Mouse (Mus musculus) liver, embryonic 15.5 days (tissue): Measurements from ENCODE around the gene Prcd. TPM values are rescaled to one million over a fixed set of nuclear protein-coding genes. Genes with fewer than 3 reads are reported as not detected.

ENCODE experiments used
- ATAC-seq: fragments of 200-750 bp; cut with Nextera tagmentation; 2 replicates; pipeline ENCODE4 v1.8.0; 2017; ENCODE audit warnings: moderate number of reproducible peaks, mild to moderate bottlenecking, moderate library complexity; ENCODE audit not compliant: insufficient read depth
- H3K27ac ChIP-seq: fragments of 300-500 bp; sonication (generic); replicated peaks from 2 replicates; pipeline ENCODE4 v1.5.1; 2015; ENCODE audit warnings: mild to moderate bottlenecking, inconsistent platforms
- H3K27me3 ChIP-seq: fragments of 300-500 bp; sonication (generic); 2 replicates; pipeline ENCODE4 v1.6.1; 2015; ENCODE audit warnings: mild to moderate bottlenecking, inconsistent platforms
- H3K36me3 ChIP-seq: fragments of 300-500 bp; sonication (generic); replicated peaks from 2 replicates; pipeline ENCODE4 v1.6.1; 2015; ENCODE audit warnings: moderate library complexity, mild to moderate bottlenecking, inconsistent platforms
- H3K4me1 ChIP-seq: fragments of 300-500 bp; sonication (generic); replicated peaks from 2 replicates; pipeline ENCODE4 v1.6.1; 2015; ENCODE audit warnings: inconsistent platforms
- H3K4me2 ChIP-seq: fragments of 300-500 bp; sonication (generic); 2 replicates; pipeline ENCODE4 v1.6.1; 2015; ENCODE audit warnings: moderate library complexity, mild to moderate bottlenecking, inconsistent platforms
- H3K4me3 ChIP-seq: fragments of 300-500 bp; sonication (generic); replicated peaks from 2 replicates; pipeline ENCODE4 v1.5.1; 2015; ENCODE audit warnings: mild to moderate bottlenecking, inconsistent platforms
- H3K9ac ChIP-seq: fragments of 300-500 bp; sonication (generic); 2 replicates; pipeline ENCODE4 v1.6.1; 2015; ENCODE audit warnings: moderate library complexity, mild to moderate bottlenecking, inconsistent platforms
- H3K9me3 ChIP-seq: fragments of 300-500 bp; sonication (generic); replicated peaks from 2 replicates; pipeline ENCODE4 v1.6.1; 2016; ENCODE audit warnings: inconsistent platforms
- WGBS: fragments of 180-500 bp; shearing (Covaris S2); methylation state at CpG from one replicate; pipeline ENCODE4 v1.1.7; 2015; ENCODE audit warnings: mixed read lengths; ENCODE audit not compliant: insufficient replicate concordance; 5-methylcytosine and 5-hydroxymethylcytosine counted together
- polyA plus RNA-seq: library from polyadenylated mRNA; unstranded; fragments of >200 nt; fragmentation: Nextera tagmentation; extraction: Ambion mirVana; gene quantifications from 2 replicates; pipeline ENCODE4 v1.2.1, GENCODE M21; 2015

Gene Prcd
- polyA plus RNA-seq, 1 experiment from 2014 or later, result 0.29 TPM

DNA sequence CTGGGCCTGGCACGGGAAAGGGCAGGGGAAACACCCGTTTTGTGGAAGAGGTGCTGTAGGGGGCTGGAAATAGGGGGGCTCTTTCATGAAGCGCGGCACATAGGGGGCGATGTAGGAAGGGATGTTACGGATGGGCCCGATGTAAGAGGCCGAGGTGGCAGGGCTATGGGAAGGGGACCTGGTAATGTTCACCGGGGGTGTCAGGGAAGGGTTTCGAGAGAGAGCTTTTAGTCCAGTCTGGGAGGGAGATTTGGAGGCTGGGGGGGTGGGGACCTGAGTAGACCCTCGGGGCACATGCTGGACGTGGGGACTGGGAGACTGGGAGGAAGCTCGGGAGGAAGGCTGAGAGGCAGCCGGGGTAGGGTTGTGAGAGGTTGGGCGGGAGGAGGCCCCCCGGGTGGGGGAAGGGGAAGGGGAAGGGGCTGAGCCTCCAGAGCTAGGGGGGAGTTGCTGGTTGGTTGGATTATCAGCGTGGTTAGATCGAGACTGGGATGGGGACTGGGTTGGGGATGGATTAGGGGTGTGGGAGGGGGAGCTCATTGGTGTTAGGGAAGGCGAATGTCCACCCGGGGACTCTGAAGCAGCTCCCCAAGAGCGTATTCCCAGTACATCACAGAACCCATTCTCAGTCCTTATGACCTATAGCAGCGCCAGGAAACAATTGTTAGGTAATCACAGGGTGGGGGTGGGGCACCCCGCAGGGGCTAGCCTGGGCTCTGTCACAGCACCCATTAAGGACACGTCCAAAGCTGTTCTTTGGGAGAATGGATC, 27.2 kb downstream of the Prcd start:
- WGBS, result 72% methylated on average over 24 of the region's 24 CpGs
- peaks cover 22% of the 10 kb centered on the region for H3K4me1 ChIP-seq
- no peak overlapping the region for H3K4me3 ChIP-seq
- H3K27me3 ChIP-seq, result no peaks in the 10 kb centered on the region
- peaks cover 37% of the 10 kb centered on the region for H3K36me3 ChIP-seq
- no peak overlapping the region for H3K4me2 ChIP-seq
- H3K27ac ChIP-seq, result no peak overlapping the region
- no peak for ATAC-seq
- H3K9ac ChIP-seq, result no peak overlapping the region
- H3K9me3 ChIP-seq, result no peaks in the 10 kb centered on the region

- H3K27me3 ChIP-seq, result no peaks in the 10 kb centered on the region
- H3K9ac ChIP-seq, result no peak overlapping the region
- ATAC-seq, result no peak
- peaks cover 31% of the 10 kb centered on the region for H3K36me3 ChIP-seq
- H3K4me3 ChIP-seq, result no peak overlapping the region
- WGBS, result 58% methylated on average over 4 of the region's 4 CpGs
- H3K27ac ChIP-seq, result no peak overlapping the region
- H3K9me3 ChIP-seq, result no peaks in the 10 kb centered on the region
- H3K4me2 ChIP-seq, result no peak overlapping the region
- H3K4me1 ChIP-seq, result peaks cover 17% of the 10 kb centered on the region
These were observed 27.8 kb downstream of the Prcd start for GRCm38 (mm10) chr11:116681147-116681546.

GRCm38 (mm10) chr11:116682501-116683144, 29.3 kb downstream of the Prcd start:
- Histone ChIP-seq H3K4me3 (no peak overlapping the region), H3K27me3 (no peaks in the 10 kb centered on the region), H3K4me1 (peaks cover 15% of the 10 kb centered on the region; the same call in 1 of the 2 replicates), H3K36me3 (peaks cover 18% of the 10 kb centered on the region), H3K9me3 (no peaks in the 10 kb centered on the region), H3K27ac (no peak overlapping the region), H3K4me2 (no peak overlapping the region), H3K9ac (no peak overlapping the region)
- ATAC-seq, result 0 out of 2 replicates have a peak, but pooled peaks have one; percentile 5
- 70% methylated on average over 14 of the region's 14 CpGs for WGBS

GRCm38 (mm10) chr11:116683777-116684176, 30.4 kb downstream of the Prcd start:
- peaks cover 15% of the 10 kb centered on the region; the same call in 1 of the 2 replicates for H3K4me1 ChIP-seq
- no peak for ATAC-seq
- H3K9me3 ChIP-seq, result no peaks in the 10 kb centered on the region
- no peak overlapping the region for H3K27ac ChIP-seq
- WGBS, result 60% methylated on average over 4 of the region's 4 CpGs
- H3K27me3 ChIP-seq, result no peaks in the 10 kb centered on the region
- no peak overlapping the region for H3K4me3 ChIP-seq
- H3K36me3 ChIP-seq, result 0 out of 2 replicates have a peak, but pooled peaks cover 12% of the 10 kb centered on the region
- no peak overlapping the region for H3K4me2 ChIP-seq
- no peak overlapping the region for H3K9ac ChIP-seq

DNA sequence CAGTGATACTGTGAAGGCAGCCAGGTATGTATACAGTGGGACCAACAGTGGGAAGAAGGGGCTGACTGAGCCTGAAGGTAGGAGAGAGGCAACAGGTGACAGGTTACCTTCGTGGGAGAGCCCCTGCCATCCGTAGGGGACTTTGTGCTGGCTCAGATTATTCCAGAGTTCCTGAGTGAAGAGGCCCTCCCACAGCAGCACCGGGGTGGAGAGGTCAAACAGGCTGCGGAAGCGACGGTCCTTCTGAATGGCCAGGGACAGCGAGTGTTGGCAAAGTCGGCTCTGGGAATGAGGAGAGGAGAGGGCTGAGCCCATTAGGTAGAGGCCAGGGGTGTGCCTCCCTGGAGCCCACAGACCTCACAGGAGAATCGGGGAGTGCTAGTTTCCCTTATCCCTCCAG, 32.4 kb downstream of the Prcd start:
- Histone ChIP-seq H3K4me2 (no peak overlapping the region), H3K4me3 (no peak overlapping the region), H3K4me1 (peaks cover 15% of the 10 kb centered on the region; the same call in 1 of the 2 replicates), H3K9me3 (no peaks in the 10 kb centered on the region), H3K36me3 (0 out of 2 replicates have a peak, but pooled peaks cover 5% of the 10 kb centered on the region), H3K9ac (no peak overlapping the region), H3K27ac (no peak overlapping the region), H3K27me3 (no peaks in the 10 kb centered on the region)
- no peak for ATAC-seq
- WGBS, result 72% methylated on average over 9 of the region's 9 CpGs

GRCm38 (mm10) chr11:116687897-116688296, 34.6 kb downstream of the Prcd start:
- H3K4me3 ChIP-seq, result no peak overlapping the region
- no peak overlapping the region for H3K4me2 ChIP-seq
- no peak for ATAC-seq

GRCm38 (mm10) chr11:116689622-116690021, 36.3 kb downstream of the Prcd start:
- Histone ChIP-seq H3K9me3 (no peaks in the 10 kb centered on the region), H3K4me3 (no peak overlapping the region), H3K9ac (no peak overlapping the region), H3K36me3 (no peaks in the 10 kb centered on the region), H3K27ac (no peak overlapping the region), H3K27me3 (peaks cover 21% of the 10 kb centered on the region), H3K4me2 (no peak overlapping the region), H3K4me1 (peaks cover 6% of the 10 kb centered on the region)
- no peak for ATAC-seq
- WGBS, result 87% methylated on average over 10 of the region's 10 CpGs

More at GRCm38 (mm10) chr11:116687897-116688296, 34.6 kb downstream of the Prcd start:
- Histone ChIP-seq H3K27me3 (peaks cover 6% of the 10 kb centered on the region), H3K36me3 (0 out of 2 replicates have a peak, but pooled peaks cover 5% of the 10 kb centered on the region), H3K27ac (no peak overlapping the region), H3K9me3 (no peaks in the 10 kb centered on the region), H3K9ac (no peak overlapping the region), H3K4me1 (peaks cover 4% of the 10 kb centered on the region; the same call in 1 of the 2 replicates)
- WGBS, result 63% methylated on average over 8 of the region's 8 CpGs

- no peak for ATAC-seq
- no peak overlapping the region for H3K4me2 ChIP-seq
- no peaks in the 10 kb centered on the region for H3K36me3 ChIP-seq
- peaks cover 34% of the 10 kb centered on the region for H3K27me3 ChIP-seq
- H3K9ac ChIP-seq, result no peak overlapping the region
- no peak overlapping the region for H3K4me3 ChIP-seq
- H3K4me1 ChIP-seq, result peaks cover 9% of the 10 kb centered on the region
- H3K9me3 ChIP-seq, result no peaks in the 10 kb centered on the region
- WGBS, result 59% methylated on average over 18 of the region's 18 CpGs
- no peak overlapping the region for H3K27ac ChIP-seq
These were observed 37.6 kb downstream of the Prcd start for GRCm38 (mm10) chr11:116690701-116691575.

DNA sequence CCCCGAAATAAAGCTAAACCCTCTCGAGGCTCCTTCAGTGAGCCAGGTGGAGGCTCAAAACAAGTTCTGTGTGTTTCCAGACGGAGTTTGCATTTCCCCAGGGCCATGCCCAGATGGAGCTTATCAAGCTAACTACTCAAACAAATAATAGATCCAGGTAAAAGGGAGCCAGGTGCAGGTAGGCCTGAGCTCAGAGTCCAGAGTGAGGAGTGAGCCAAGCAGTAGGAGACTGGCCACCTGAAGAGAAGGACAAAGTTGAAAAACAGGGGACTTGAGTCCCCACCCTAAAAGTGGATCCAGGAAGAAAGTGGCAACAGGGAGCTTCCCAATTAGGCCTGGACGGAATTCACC, 40.5 kb downstream of the Prcd start:
- WGBS, result 47% methylated on average over 4 of the region's 4 CpGs
- peak overlapping the region; percentile 23; the same call in 1 of the 2 replicates for H3K4me3 ChIP-seq
- no peak for ATAC-seq

GRCm38 (mm10) chr11:116694250-116695193, 41.2 kb downstream of the Prcd start:
- peaks cover 62% of the 10 kb centered on the region for H3K27me3 ChIP-seq

More for the DNA sequence above, 40.5 kb downstream of the Prcd start:
- H3K4me1 ChIP-seq, result peaks cover 9% of the 10 kb centered on the region
- no peak overlapping the region for H3K27ac ChIP-seq
- H3K4me2 ChIP-seq, result peak overlapping the region; percentile 48; the same call in 1 of the 2 replicates
- H3K9ac ChIP-seq, result no peak overlapping the region
- H3K27me3 ChIP-seq, result peaks cover 62% of the 10 kb centered on the region
- no peaks in the 10 kb centered on the region for H3K36me3 ChIP-seq
- no peaks in the 10 kb centered on the region for H3K9me3 ChIP-seq

More at GRCm38 (mm10) chr11:116694250-116695193, 41.2 kb downstream of the Prcd start:
- no peak overlapping the region for H3K9ac ChIP-seq
- no peak for ATAC-seq
- no peak overlapping the region for H3K27ac ChIP-seq
- peak overlapping the region; percentile 48 for H3K4me2 ChIP-seq
- WGBS, result 3% methylated on average over 72 of the region's 73 CpGs
- peaks cover 9% of the 10 kb centered on the region for H3K4me1 ChIP-seq
- H3K4me3 ChIP-seq, result peak overlapping the region; percentile 23
- H3K36me3 ChIP-seq, result no peaks in the 10 kb centered on the region
- no peaks in the 10 kb centered on the region for H3K9me3 ChIP-seq
